Mouse (Mus musculus) neural tube, embryonic 13.5 days (tissue): ENCODE data around the gene Rp9. TPM values are rescaled to one million over a fixed set of nuclear protein-coding genes. Genes with fewer than 3 reads are reported as not detected.
A peak's percentile ranks its signal among the peaks of the same experiment; 100 is the strongest.

Experiments used
- ATAC-seq: fragments of 200-750 bp; cut with Nextera tagmentation; 2 replicates; pipeline ENCODE4 v1.8.0; 2017; ENCODE audit warnings: low read depth, mild to moderate bottlenecking, moderate TSS enrichment, moderate library complexity
- H3K27ac ChIP-seq: fragments of 300-500 bp; sonication (generic); replicated peaks from 2 replicates; pipeline ENCODE4 v1.5.1; 2015; ENCODE audit warnings: moderate library complexity, mild to moderate bottlenecking, inconsistent platforms
- H3K27me3 ChIP-seq: fragments of 300-500 bp; sonication (generic); 2 replicates; pipeline ENCODE4 v1.6.1; 2015; ENCODE audit warnings: mild to moderate bottlenecking, inconsistent platforms
- H3K36me3 ChIP-seq: fragments of 300-500 bp; sonication (generic); 2 replicates; pipeline ENCODE4 v1.6.1; 2015; ENCODE audit warnings: mild to moderate bottlenecking, inconsistent platforms
- H3K4me1 ChIP-seq: fragments of 300-500 bp; sonication (generic); replicated peaks from 2 replicates; pipeline ENCODE4 v1.6.1; 2015; ENCODE audit warnings: inconsistent platforms
- H3K4me2 ChIP-seq: fragments of 300-500 bp; sonication (generic); 2 replicates; pipeline ENCODE4 v1.6.1; 2015; ENCODE audit warnings: inconsistent platforms, mild to moderate bottlenecking, moderate library complexity
- H3K4me3 ChIP-seq: fragments of 300-500 bp; sonication (generic); 2 replicates; pipeline ENCODE4 v1.5.1; 2015; ENCODE audit warnings: mild to moderate bottlenecking, inconsistent platforms
- H3K9ac ChIP-seq: fragments of 300-500 bp; sonication (generic); 2 replicates; pipeline ENCODE4 v1.6.1; 2015; ENCODE audit warnings: moderate library complexity, mild to moderate bottlenecking, inconsistent platforms
- H3K9me3 ChIP-seq: fragments of 300-500 bp; sonication (generic); 2 replicates; pipeline ENCODE4 v1.6.1; 2016; ENCODE audit warnings: inconsistent platforms
- WGBS: fragments of 180-500 bp; shearing (Covaris S2); methylation state at CpG from one replicate; pipeline ENCODE4 v1.1.7; 2015; 5-methylcytosine and 5-hydroxymethylcytosine counted together
- polyA plus RNA-seq: library from polyadenylated mRNA; unstranded; fragments of >200 nt; fragmentation: Nextera tagmentation; extraction: Ambion mirVana; gene quantifications from 2 replicates; pipeline ENCODE4 v1.2.1, GENCODE M21; 2015

Rp9 gene
- polyA plus RNA-seq, 1 experiment from 2014 or later, result 70.9 TPM

- H3K36me3 ChIP-seq, result no peaks in the 10 kb centered on the region
- no peak for ATAC-seq
- 95% methylated on average over 12 of the region's 12 CpGs for WGBS
Observed at GRCm38 (mm10) chr9:22484562-22485308, 15.2 kb upstream of the Rp9 start.

GRCm38 (mm10) chr9:22483866-22484561, 14.5 kb upstream of the Rp9 start:
- Histone ChIP-seq H3K4me3 (no peak overlapping the region), H3K9me3 (no peaks in the 10 kb centered on the region), H3K36me3 (no peaks in the 10 kb centered on the region), H3K27ac (no peak overlapping the region), H3K27me3 (no peaks in the 10 kb centered on the region), H3K4me2 (no peak overlapping the region), H3K9ac (no peak overlapping the region), H3K4me1 (no peaks in the 10 kb centered on the region)
- no peak for ATAC-seq
- WGBS, result 93% methylated on average over 8 of the region's 8 CpGs

More at GRCm38 (mm10) chr9:22484562-22485308, 15.2 kb upstream of the Rp9 start:
- H3K4me1 ChIP-seq, result no peaks in the 10 kb centered on the region
- H3K27me3 ChIP-seq, result no peaks in the 10 kb centered on the region
- no peak overlapping the region for H3K27ac ChIP-seq
- H3K4me2 ChIP-seq, result no peak overlapping the region
- no peaks in the 10 kb centered on the region for H3K9me3 ChIP-seq
- H3K4me3 ChIP-seq, result no peak overlapping the region
- no peak overlapping the region for H3K9ac ChIP-seq

GRCm38 (mm10) chr9:22478946-22479345, 9.4 kb upstream of the Rp9 start:
- H3K4me1 ChIP-seq, result peaks cover 20% of the 10 kb centered on the region
- WGBS, result 94% methylated on average over 8 of the region's 8 CpGs
- ATAC-seq, result no peak

GRCm38 (mm10) chr9:22476265-22476664, 6.7 kb upstream of the Rp9 start:
- Histone ChIP-seq H3K9me3 (no peaks in the 10 kb centered on the region), H3K27ac (peak overlapping the region; percentile 62; the same call in 1 of the 2 replicates), H3K9ac (peak overlapping the region; percentile 78), H3K27me3 (no peaks in the 10 kb centered on the region), H3K4me2 (peak overlapping the region; percentile 90), H3K4me3 (peak overlapping the region; percentile 70), H3K4me1 (peaks cover 20% of the 10 kb centered on the region), H3K36me3 (no peaks in the 10 kb centered on the region)
- 10% methylated on average over 10 of the region's 10 CpGs for WGBS
- ATAC-seq, result peak; percentile 4

More at GRCm38 (mm10) chr9:22478946-22479345, 9.4 kb upstream of the Rp9 start:
- no peak overlapping the region for H3K4me3 ChIP-seq
- H3K27ac ChIP-seq, result no peak overlapping the region
- H3K27me3 ChIP-seq, result no peaks in the 10 kb centered on the region
- no peaks in the 10 kb centered on the region for H3K36me3 ChIP-seq
- H3K9me3 ChIP-seq, result no peaks in the 10 kb centered on the region
- no peak overlapping the region for H3K9ac ChIP-seq
- H3K4me2 ChIP-seq, result no peak overlapping the region

GRCm38 (mm10) chr9:22475424-22475868, 5.9 kb upstream of the Rp9 start, which contains the start of gene Bbs9:
Gene Bbs9 (plus strand): TSS chr9:22475715.
- Histone ChIP-seq H3K4me3 (peak within 1 kb of the TSS; percentile 70), H3K27ac (peak within 1 kb of the TSS; percentile 62), H3K27me3 (no peaks in the 10 kb centered on the region), H3K9ac (peak within 1 kb of the TSS; percentile 78), H3K9me3 (no peaks in the 10 kb centered on the region), H3K4me2 (peak within 1 kb of the TSS; percentile 90), H3K4me1 (peaks cover 20% of the 10 kb centered on the region), H3K36me3 (no peaks in the 10 kb centered on the region)
- under 1% methylated on average over 25 of the region's 25 CpGs for WGBS
- peak; percentile 99 for ATAC-seq

GRCm38 (mm10) chr9:22468899-22469259, 664 bp downstream of the Rp9 start:
- Histone ChIP-seq H3K9ac (no peak overlapping the region), H3K4me2 (no peak overlapping the region), H3K9me3 (no peaks in the 10 kb centered on the region), H3K4me1 (peaks cover 14% of the 10 kb centered on the region; the same call in 1 of the 2 replicates), H3K27ac (no peak overlapping the region), H3K4me3 (no peak overlapping the region), H3K27me3 (no peaks in the 10 kb centered on the region), H3K36me3 (peaks cover 14% of the 10 kb centered on the region)
- no peak for ATAC-seq
- 80% methylated on average over 8 of the region's 8 CpGs for WGBS

GRCm38 (mm10) chr9:22468170-22468898, 1.2 kb downstream of the Rp9 start:
- Histone ChIP-seq H3K9me3 (no peaks in the 10 kb centered on the region), H3K36me3 (peaks cover 16% of the 10 kb centered on the region), H3K27ac (peak overlapping the region; percentile 96), H3K27me3 (no peaks in the 10 kb centered on the region), H3K4me3 (peak overlapping the region; percentile 70), H3K9ac (peak overlapping the region; percentile 91), H3K4me2 (peak overlapping the region; percentile 75), H3K4me1 (peaks cover 14% of the 10 kb centered on the region; the same call in 1 of the 2 replicates)
- peak; percentile 92 for ATAC-seq
- WGBS, result 5% methylated on average over 33 of the region's 43 CpGs

GRCm38 (mm10) chr9:22467371-22468169, 2.0 kb downstream of the Rp9 start:
- 2% methylated on average over 67 of the region's 73 CpGs for WGBS

GRCm38 (mm10) chr9:22466212-22466611, 3.3 kb downstream of the Rp9 start:
- Histone ChIP-seq H3K4me1 (peaks cover 14% of the 10 kb centered on the region; the same call in 1 of the 2 replicates), H3K4me2 (no peak overlapping the region), H3K27me3 (no peaks in the 10 kb centered on the region), H3K9me3 (no peaks in the 10 kb centered on the region), H3K4me3 (no peak overlapping the region), H3K27ac (no peak overlapping the region), H3K9ac (no peak overlapping the region), H3K36me3 (peaks cover 28% of the 10 kb centered on the region)
- no peak for ATAC-seq
- WGBS, result 97% methylated on average over 5 of the region's 5 CpGs

More at GRCm38 (mm10) chr9:22467371-22468169, 2.0 kb downstream of the Rp9 start:
- H3K36me3 ChIP-seq, result peaks cover 17% of the 10 kb centered on the region
- H3K9ac ChIP-seq, result peak overlapping the region; percentile 91
- no peaks in the 10 kb centered on the region for H3K9me3 ChIP-seq
- H3K4me2 ChIP-seq, result peak overlapping the region; percentile 75
- H3K4me3 ChIP-seq, result peak overlapping the region; percentile 70
- H3K4me1 ChIP-seq, result peaks cover 14% of the 10 kb centered on the region; the same call in 1 of the 2 replicates
- no peaks in the 10 kb centered on the region for H3K27me3 ChIP-seq
- ATAC-seq, result peak; percentile 77
- H3K27ac ChIP-seq, result peak overlapping the region; percentile 96

GRCm38 (mm10) chr9:22461946-22462345, 7.6 kb downstream of the Rp9 start:
- Histone ChIP-seq H3K9me3 (no peaks in the 10 kb centered on the region), H3K4me2 (no peak overlapping the region), H3K36me3 (peaks cover 46% of the 10 kb centered on the region), H3K4me1 (peaks cover 7% of the 10 kb centered on the region; the same call in 1 of the 2 replicates), H3K4me3 (no peak overlapping the region), H3K9ac (no peak overlapping the region), H3K27ac (no peak overlapping the region), H3K27me3 (no peaks in the 10 kb centered on the region)
- no peak for ATAC-seq
- WGBS, result 93% methylated on average over 3 of the region's 3 CpGs

- Histone ChIP-seq H3K9ac (no peak overlapping the region), H3K9me3 (no peaks in the 10 kb centered on the region), H3K27me3 (no peaks in the 10 kb centered on the region), H3K36me3 (peaks cover 74% of the 10 kb centered on the region), H3K27ac (no peak overlapping the region), H3K4me2 (no peak overlapping the region), H3K4me1 (no peaks in the 10 kb centered on the region), H3K4me3 (no peak overlapping the region)
- ATAC-seq, result no peak
- WGBS, result 88% methylated on average over 11 of the region's 11 CpGs
Observed at GRCm38 (mm10) chr9:22457142-22457835, 12.3 kb downstream of the Rp9 start.
